Mouse (Mus musculus) T-helper 17 cell (primary cell): ENCODE measurements at regions not wholly inside any gene's neighbourhood (a gene's known extent, or its start where the extent isn't known, plus 50 kb on each side); places are given as distances from the start of the nearest gene placed in this dataset.

Experiments
- in situ Hi-C, 2 experiments: fragments of 300-600 bp; cut with MboI, MseI; formaldehyde crosslinking; loops; 1 replicate in 1 of 2; 2 replicates in 1 of 2; pipeline ENCODE4 v1.15.1; 2025; ENCODE audit warnings: high pct_unique_total_duplicates in 2 of 2

- in situ Hi-C loops = loop anchor here in 1 of 2 experiments (10.0 kb wide), 1 partner anchor 939 kb away; no protein-coding TSS in a partner anchor
Measured at GRCm38 (mm10) chr13:5204143-5204542, 595.2 kb upstream of the Akr1e1 start.

- in situ Hi-C loops = no loop called here
Measured at GRCm38 (mm10) chr13:5211659-5212058, 602.7 kb upstream of the Akr1e1 start.

GRCm38 (mm10) chr13:5229476-5229875, 620.5 kb upstream of the Akr1e1 start:
- in situ Hi-C loops = loop anchor here in 1 of 2 experiments (10.0 kb wide), 1 partner anchor 705 kb away; no protein-coding TSS in a partner anchor

- in situ Hi-C loops = no loop called here
Measured at GRCm38 (mm10) chr13:5234232-5234631, 625.3 kb upstream of the Akr1e1 start.

GRCm38 (mm10) chr13:5235391-5235790, 625.9 kb upstream of the Klf6 start:
- in situ Hi-C loops = no loop called here

- in situ Hi-C loops = no loop called here
Measured at GRCm38 (mm10) chr13:5240541-5240940, 620.7 kb upstream of the Klf6 start.

- in situ Hi-C loops = no loop called here
Measured at GRCm38 (mm10) chr13:5242782-5243181, 618.5 kb upstream of the Klf6 start.

- in situ Hi-C loops = no loop called here
Measured at GRCm38 (mm10) chr13:5248671-5249391, 612.5 kb upstream of the Klf6 start.

- in situ Hi-C loops = no loop called here
Measured at GRCm38 (mm10) chr13:5257891-5258660, 603.2 kb upstream of the Klf6 start.

GRCm38 (mm10) chr13:5259760-5260159, 601.5 kb upstream of the Klf6 start:
- in situ Hi-C loops = no loop called here

- in situ Hi-C loops = no loop called here
Measured at GRCm38 (mm10) chr13:5272506-5273192, 588.6 kb upstream of the Klf6 start.

- in situ Hi-C loops = no loop called here
Measured at GRCm38 (mm10) chr13:5276564-5276963, 584.7 kb upstream of the Klf6 start.

GRCm38 (mm10) chr13:5289753-5290449, 571.4 kb upstream of the Klf6 start:
- in situ Hi-C loops = no loop called here

- in situ Hi-C loops = loop anchor here in 1 of 2 experiments (25.0 kb wide), 1 partner anchor 1335 kb away; the partner anchor contains the start of gene Pfkp
Measured at GRCm38 (mm10) chr13:5302141-5302540, 559.1 kb upstream of the Klf6 start.

- in situ Hi-C loops = loop anchor here in 1 of 2 experiments (25.0 kb wide), 1 partner anchor 1331 kb away; the partner anchor contains the start of gene Pfkp
Measured at GRCm38 (mm10) chr13:5306688-5307087, 554.6 kb upstream of the Klf6 start.

- in situ Hi-C loops = loop anchor here (10.0 to 25.0 kb wide), 2 partner anchors 202 to 1324 kb away; partner anchors contain the start of gene Pfkp (in 1 of the 2)
Measured at GRCm38 (mm10) chr13:5313297-5313696, 548.0 kb upstream of the Klf6 start.

- in situ Hi-C loops = loop anchor here (5.0 to 25.0 kb wide), 3 partner anchors 200 to 1322 kb away; partner anchors contain the start of gene Pfkp (in 1 of the 2)
Measured at GRCm38 (mm10) chr13:5315011-5315410, 546.3 kb upstream of the Klf6 start.

- in situ Hi-C loops = loop anchor here (5.0 to 25.0 kb wide), 3 partner anchors 197 to 1319 kb away; partner anchors contain the start of gene Pfkp (in 1 of the 2)
Measured at GRCm38 (mm10) chr13:5317941-5318856, 543.1 kb upstream of the Klf6 start.

GRCm38 (mm10) chr13:5345712-5346111, 515.6 kb upstream of the Klf6 start:
- in situ Hi-C loops = loop anchor here in 1 of 2 experiments (10.0 kb wide), 1 partner anchor 1261 kb away; no protein-coding TSS in a partner anchor
